Mouse (Mus musculus): ENCODE results near the gene Ppp2r3a.

Ppp2r3a gene

DNA sequence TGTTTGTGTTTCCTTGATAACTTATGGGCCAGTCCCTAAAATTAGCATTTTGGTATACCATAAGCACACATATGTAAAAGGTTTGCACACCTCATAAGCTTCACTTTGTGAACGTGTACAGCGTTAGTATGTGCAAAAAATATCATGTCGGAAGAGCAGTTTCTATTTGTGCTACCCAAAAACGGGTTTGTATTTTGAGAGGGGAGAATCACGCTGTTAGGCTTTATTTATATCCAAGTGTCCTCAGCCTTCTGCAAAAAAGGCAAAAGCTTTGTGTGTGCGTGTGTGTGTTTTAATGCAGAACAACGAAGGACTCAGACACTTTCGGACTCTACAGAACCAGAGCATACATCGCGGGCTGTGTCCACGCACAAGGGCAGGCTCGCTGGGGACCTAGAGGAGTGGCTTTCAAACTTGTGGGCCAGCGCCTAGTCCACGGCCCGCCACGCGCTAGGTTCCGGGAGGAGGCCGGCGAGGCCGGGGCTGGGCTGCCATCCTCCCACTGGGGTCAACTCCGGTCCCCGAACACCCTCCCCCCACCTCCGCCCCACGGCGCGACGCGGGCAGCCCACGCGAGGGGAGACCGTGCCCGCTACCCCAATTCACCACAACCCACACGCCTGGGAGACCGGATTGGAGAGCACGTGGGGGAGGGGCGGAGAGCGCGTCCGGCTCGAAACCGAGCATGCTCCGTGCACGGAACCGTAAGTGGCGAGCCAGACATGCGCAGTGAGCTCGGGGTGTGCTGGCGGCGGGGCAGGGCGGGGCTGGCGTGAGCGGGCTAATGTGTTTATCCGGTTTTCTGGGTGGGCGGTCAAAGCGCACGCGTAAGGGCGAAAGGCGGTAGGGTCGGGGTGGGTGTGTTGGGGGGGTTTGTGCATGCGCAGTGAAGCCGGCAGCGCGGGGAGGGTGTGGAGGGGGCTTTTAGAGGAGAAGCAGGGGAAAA, 178.3 kb downstream of the Ppp2r3a start:
- peak; percentile 99 for DNase-seq

DNA sequence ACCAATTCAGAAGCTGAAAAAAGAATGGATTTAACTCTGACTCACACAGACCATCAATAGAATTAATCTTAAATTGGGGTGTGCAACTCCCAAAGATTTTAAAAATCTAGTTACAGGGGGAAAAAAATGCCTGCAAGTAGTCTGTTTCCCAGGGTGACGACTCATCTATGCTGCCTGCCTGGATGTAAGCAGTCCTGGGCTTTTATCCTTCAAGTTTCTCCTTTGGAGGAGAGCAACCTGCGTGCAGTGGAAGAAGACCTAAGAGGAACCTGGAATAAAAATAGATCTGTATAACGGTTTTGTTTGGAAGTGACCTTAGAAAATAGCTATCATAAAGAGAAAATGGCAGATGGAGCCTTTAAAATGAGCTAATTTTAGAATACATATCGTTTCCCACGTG, 179.1 kb downstream of the Ppp2r3a start:
- DNase-seq, result no peak

DNA sequence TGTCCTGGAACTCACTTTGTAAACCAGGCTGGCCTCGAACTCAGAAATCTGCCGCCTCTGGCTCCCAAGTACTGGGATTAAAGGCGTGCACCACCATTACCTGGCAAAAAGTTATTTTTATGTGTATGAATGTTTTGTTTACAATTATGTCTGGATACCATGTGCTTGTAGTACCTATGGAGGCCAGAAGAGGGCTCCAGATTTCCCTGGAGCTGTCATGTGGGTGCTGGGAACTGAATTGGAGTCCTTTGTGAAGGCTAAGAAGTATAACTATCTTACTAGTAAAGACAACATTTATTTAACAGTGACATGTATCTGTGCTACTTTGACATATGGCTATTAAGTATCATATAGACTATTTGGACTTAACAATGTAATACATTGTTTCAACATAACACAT, 181.8 kb downstream of the Ppp2r3a start:
- no peak for DNase-seq

DNA sequence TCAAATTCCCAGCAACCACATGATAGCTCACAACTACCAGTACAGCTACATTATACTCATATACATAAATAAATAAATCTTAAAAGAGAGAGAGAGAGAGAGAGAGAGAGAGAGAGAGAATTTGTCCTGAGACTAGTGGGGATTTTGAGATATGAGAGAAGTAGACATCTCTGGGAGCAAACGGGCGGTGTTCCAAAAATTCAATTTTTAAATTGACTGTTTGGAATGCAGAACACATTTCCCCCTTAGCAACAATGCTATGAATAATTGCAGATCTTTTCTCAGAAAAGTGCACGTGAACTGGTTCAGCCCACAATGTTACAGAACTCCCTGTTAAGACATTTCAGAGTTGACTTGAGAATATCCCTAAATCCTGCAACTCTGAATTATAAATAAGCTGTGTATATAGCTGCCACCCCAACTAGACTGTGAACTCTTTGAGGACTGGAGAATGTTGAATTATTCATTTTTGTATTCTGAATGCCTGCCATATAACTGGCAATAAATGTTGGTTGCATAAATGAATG, 186.5 kb downstream of the Ppp2r3a start:
- DNase-seq, result no peak

DNA sequence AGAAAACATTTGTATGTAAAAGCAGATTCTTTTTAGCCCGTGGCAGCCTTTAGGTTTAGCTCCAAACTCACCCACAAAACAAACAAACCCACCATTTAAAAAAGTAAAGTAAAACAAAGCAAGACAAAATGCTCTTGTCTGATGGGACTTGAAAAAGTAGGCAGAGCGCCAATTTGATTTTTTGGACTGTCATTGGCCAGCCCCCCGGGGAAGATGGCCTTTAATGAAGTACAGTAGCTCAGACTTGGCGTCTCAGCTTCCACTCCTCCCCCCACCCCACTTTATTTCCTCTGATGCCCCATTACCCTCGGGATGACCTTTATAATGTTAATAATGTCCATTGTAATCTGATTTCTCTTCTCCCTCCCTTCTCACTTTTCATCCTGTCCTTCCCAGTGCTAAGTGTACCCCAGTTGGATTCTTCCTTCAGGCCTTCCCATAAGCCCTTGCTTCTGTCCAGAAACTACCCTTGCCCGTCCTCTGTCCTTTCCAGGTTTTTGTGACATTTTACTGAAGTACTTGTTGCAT, 189.3 kb downstream of the Ppp2r3a start:
- DNase-seq, result no peak

DNA sequence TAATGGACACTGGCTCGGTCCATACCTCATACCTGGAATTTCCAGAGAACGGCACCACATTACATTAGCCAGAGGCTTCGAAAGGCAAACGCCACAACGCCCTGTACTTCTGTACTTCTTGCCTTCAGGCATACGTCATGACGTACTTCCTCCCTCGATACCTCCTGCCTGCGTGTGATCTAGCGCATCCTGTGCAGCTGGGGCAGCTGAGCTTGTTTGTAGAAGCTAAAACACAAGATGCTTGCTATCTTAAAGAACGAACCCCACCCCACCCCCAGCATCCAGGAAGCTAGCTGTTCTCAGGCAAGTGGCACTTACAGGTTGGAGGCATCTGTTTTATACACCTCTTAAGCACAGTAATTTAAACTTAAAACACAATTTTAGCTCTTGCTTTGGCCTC, 190.6 kb downstream of the Ppp2r3a start:
- no peak for DNase-seq

DNA sequence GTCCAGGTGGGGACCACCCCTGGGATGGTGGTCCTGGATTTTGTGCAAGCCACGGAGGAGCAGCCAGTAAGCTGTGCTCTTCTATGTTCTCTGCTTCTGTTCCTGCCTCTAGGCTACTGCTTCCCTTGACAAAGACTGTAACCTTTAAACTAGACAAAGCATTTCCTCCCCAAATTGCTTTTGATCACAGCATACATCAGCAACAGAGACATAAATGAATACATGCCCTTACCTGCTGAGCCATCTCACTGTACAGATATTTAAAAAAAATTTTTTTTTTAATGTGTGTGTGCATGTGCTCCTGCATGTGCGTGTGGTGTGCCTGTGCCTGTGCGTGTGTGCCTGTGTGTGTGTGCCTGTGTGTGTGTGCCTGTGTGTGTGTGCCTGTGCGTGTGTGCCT, 194.4 kb downstream of the Ppp2r3a start:
- no peak for DNase-seq

Data from cerebellum, postnatal 36 days (tissue).